Mouse (Mus musculus) limb, embryonic 13.5 days (tissue): ENCODE measurements at regions not wholly inside any gene's neighbourhood (a gene's known extent, or its start where the extent isn't known, plus 50 kb on each side); places are given as distances from the start of the nearest gene placed in this dataset.

Source experiments
- ATAC-seq: fragments of 200-750 bp; cut with Nextera tagmentation; 2 replicates; pipeline ENCODE4 v1.8.0; 2017; ENCODE audit warnings: low read depth, moderate number of reproducible peaks, moderate TSS enrichment; ENCODE audit not compliant: low FRiP score
- H3K27ac ChIP-seq: fragments of 300-500 bp; sonication (generic); 2 replicates; pipeline ENCODE4 v1.5.1; 2015; ENCODE audit warnings: inconsistent platforms, mild to moderate bottlenecking, moderate library complexity
- H3K27me3 ChIP-seq: fragments of 300-500 bp; sonication (generic); 2 replicates; pipeline ENCODE4 v1.6.1; 2015; ENCODE audit warnings: mild to moderate bottlenecking, inconsistent platforms
- H3K36me3 ChIP-seq: fragments of 300-500 bp; sonication (generic); 2 replicates; pipeline ENCODE4 v1.6.1; 2015; ENCODE audit warnings: inconsistent platforms, mild to moderate bottlenecking, moderate library complexity
- H3K4me1 ChIP-seq: fragments of 300-500 bp; sonication (generic); 2 replicates; pipeline ENCODE4 v1.6.1; 2015; ENCODE audit warnings: inconsistent platforms
- H3K4me2 ChIP-seq: fragments of 300-500 bp; sonication (generic); replicated peaks from 2 replicates; pipeline ENCODE4 v1.6.1; 2015; ENCODE audit warnings: inconsistent platforms, mild to moderate bottlenecking, moderate library complexity
- H3K4me3 ChIP-seq: fragments of 300-500 bp; sonication (generic); 2 replicates; pipeline ENCODE4 v1.5.1; 2015; ENCODE audit warnings: moderate library complexity, mild to moderate bottlenecking, inconsistent platforms
- H3K9ac ChIP-seq: fragments of 300-500 bp; sonication (generic); 2 replicates; pipeline ENCODE4 v1.6.1; 2015; ENCODE audit warnings: mild to moderate bottlenecking, inconsistent platforms
- H3K9me3 ChIP-seq: fragments of 300-500 bp; sonication (generic); 2 replicates; pipeline ENCODE4 v1.6.1; 2016; ENCODE audit warnings: inconsistent platforms
- WGBS: fragments of 180-500 bp; shearing (Covaris S2); methylation state at CpG from one replicate; pipeline ENCODE4 v1.1.7; 2015; 5-methylcytosine and 5-hydroxymethylcytosine counted together

DNA sequence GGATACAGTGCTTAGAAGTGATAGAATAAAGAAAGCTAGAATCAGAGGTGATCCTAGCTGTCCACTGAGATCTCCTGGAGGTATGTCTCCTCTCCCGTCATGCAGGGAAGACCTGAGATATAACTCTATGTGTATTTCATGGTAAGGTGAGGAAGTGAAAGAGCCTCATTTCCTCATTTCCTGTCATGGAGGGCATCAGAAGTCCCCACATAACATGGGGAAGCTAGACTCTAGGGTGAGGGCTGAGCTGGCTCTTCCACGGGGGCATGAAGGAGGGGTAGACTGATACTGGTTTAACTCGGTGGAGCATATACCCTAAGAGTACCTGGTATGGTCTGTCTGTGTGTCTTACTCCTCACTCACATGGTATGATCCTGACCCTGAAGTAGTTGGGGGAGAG is 156.0 kb upstream of the Foxn2 start:
- H3K4me2 ChIP-seq: no peak overlapping the region
- H3K9ac ChIP-seq: no peak overlapping the region
- no peak overlapping the region for H3K4me3 ChIP-seq
- H3K27ac ChIP-seq: no peak overlapping the region
- WGBS: 87% methylated on average over 3 of the region's 3 CpGs
- no peaks in the 10 kb centered on the region for H3K4me1 ChIP-seq
- no peaks in the 10 kb centered on the region for H3K36me3 ChIP-seq
- no peaks in the 10 kb centered on the region for H3K27me3 ChIP-seq
- peaks cover 8% of the 10 kb centered on the region; the same call in 1 of the 2 replicates for H3K9me3 ChIP-seq
- no peak for ATAC-seq

DNA sequence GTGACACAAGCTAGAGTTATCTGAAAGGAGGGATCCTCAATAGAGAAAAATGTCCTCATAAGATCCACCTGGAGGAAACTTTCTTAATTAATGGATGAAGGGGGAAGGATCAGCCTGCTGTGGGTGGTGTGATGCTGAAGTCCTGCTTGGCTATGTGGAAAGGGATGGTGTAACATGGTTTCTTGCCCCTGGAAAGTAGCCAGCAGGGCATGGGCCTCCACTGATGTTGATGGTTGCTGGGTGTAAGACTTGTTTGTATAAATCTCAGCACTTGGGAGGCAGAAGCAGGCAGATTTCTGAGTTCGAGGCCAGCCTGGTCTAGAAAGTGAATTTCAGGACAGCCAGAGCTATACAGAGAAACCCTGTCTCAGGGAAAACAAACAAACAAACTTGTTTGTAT is 152.7 kb upstream of the Foxn2 start:
- Histone ChIP-seq H3K4me3 (no peak overlapping the region), H3K27me3 (no peaks in the 10 kb centered on the region), H3K4me1 (no peaks in the 10 kb centered on the region), H3K4me2 (no peak overlapping the region), H3K9me3 (peaks cover 8% of the 10 kb centered on the region; the same call in 1 of the 2 replicates), H3K27ac (no peak overlapping the region), H3K9ac (no peak overlapping the region), H3K36me3 (no peaks in the 10 kb centered on the region)
- 79% methylated on average over 1 of the region's 1 CpGs for WGBS
- no peak for ATAC-seq

DNA sequence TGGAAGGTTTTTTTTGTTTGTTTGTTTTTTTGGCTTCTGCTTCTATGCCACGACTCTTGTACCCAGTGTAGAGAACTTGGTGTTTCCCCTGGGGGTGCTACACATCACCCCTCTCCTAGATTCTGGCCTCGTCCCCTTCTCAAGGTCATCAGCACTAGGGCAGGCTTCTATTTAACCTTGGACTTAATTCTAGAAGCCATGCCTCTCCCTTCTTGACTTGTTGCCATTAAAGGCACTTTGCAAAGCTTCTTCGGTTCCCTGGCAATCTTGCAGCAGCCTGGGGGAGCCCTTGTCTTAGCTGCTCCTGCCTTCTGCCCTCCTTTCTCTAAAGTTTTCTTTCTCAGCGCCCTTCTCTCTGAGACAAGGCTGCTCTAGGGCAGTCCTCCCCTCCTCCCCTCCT is 143.0 kb upstream of the Foxn2 start:
- WGBS: 56% methylated on average over 4 of the region's 4 CpGs
- H3K4me3 ChIP-seq: no peak overlapping the region
- 0 out of 2 replicates have a peak, but pooled peaks cover 3% of the 10 kb centered on the region for H3K9me3 ChIP-seq
- ATAC-seq: no peak
- no peaks in the 10 kb centered on the region for H3K27me3 ChIP-seq
- no peaks in the 10 kb centered on the region for H3K4me1 ChIP-seq
- H3K36me3 ChIP-seq: no peaks in the 10 kb centered on the region
- H3K27ac ChIP-seq: no peak overlapping the region
- H3K4me2 ChIP-seq: no peak overlapping the region
- no peak overlapping the region for H3K9ac ChIP-seq

DNA sequence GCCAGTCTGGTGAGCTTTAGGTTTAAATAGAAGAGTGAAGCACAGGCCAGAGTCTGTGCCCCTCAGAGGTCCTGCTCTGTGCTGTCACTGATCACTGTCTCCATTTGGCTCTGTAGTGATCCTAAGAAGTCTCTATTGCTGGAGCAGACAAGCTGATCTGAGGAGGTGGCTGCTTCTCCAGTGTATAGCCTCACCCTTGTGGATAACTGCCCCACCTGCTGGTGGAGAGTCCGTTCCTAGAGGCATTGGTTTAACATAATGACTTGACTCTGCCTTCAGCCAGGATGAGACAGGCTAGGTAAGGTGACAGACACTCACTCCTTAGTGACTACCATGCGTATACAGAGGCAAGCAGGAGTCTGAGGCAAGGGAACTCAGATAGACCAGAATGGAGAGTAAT is 136.5 kb upstream of the Foxn2 start:
- ATAC-seq: no peak
- no peaks in the 10 kb centered on the region for H3K27me3 ChIP-seq
- 61% methylated on average over 2 of the region's 2 CpGs for WGBS
- no peak overlapping the region for H3K27ac ChIP-seq
- H3K36me3 ChIP-seq: no peaks in the 10 kb centered on the region
- no peaks in the 10 kb centered on the region for H3K4me1 ChIP-seq
- H3K4me2 ChIP-seq: no peak overlapping the region
- no peak overlapping the region for H3K4me3 ChIP-seq
- H3K9me3 ChIP-seq: 0 out of 2 replicates have a peak, but pooled peaks cover 3% of the 10 kb centered on the region
- no peak overlapping the region for H3K9ac ChIP-seq

DNA sequence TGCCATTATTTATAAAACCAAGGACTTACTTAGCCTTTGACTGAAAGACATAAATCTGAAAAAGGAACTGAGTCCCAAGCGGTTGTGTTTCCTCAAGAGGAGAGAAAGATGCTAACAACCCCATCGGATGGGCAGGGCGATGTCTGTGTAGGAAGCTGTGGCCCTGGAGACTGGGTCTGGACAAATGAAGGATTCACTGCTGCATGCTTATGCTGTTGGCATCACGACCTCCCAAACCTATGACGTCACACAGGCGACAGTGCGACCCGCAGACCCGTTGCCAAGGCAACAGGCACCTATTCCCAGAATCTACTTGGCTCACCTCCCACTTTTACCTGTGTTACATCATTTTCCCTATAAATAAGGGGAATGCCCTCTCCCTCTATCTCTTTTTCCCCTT is 135.3 kb upstream of the Foxn2 start:
- 82% methylated on average over 9 of the region's 9 CpGs for WGBS
- Histone ChIP-seq H3K4me3 (no peak overlapping the region), H3K27ac (no peak overlapping the region), H3K4me1 (no peaks in the 10 kb centered on the region), H3K9ac (no peak overlapping the region), H3K27me3 (no peaks in the 10 kb centered on the region), H3K36me3 (no peaks in the 10 kb centered on the region), H3K9me3 (0 out of 2 replicates have a peak, but pooled peaks cover 3% of the 10 kb centered on the region), H3K4me2 (no peak overlapping the region)
- ATAC-seq: no peak

DNA sequence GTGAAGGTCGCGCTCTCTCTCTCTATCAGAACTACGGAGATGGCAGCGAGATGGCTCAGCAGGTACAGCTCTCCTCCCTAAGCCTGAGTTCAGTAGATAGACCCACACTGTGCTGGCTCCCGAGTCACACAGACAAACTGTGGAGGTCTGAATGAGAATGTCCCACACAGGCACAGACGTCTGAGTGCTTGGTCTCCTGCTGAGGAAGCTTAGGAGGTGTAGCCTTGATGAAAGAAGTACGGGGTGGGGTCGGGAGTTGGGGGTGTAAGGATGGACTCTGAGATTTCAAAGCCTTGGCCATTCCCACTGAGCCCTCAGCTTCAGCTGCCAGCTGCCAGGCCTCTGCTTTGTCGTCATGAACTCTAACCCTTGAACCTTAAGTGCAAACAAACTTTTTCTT is 134.2 kb upstream of the Foxn2 start:
- H3K27ac ChIP-seq: no peak overlapping the region
- H3K4me1 ChIP-seq: no peaks in the 10 kb centered on the region
- H3K4me2 ChIP-seq: no peak overlapping the region
- H3K36me3 ChIP-seq: no peaks in the 10 kb centered on the region
- H3K27me3 ChIP-seq: no peaks in the 10 kb centered on the region
- H3K9me3 ChIP-seq: no peaks in the 10 kb centered on the region
- H3K4me3 ChIP-seq: no peak overlapping the region
- no peak for ATAC-seq
- WGBS: 70% methylated on average over 9 of the region's 9 CpGs
- no peak overlapping the region for H3K9ac ChIP-seq

DNA sequence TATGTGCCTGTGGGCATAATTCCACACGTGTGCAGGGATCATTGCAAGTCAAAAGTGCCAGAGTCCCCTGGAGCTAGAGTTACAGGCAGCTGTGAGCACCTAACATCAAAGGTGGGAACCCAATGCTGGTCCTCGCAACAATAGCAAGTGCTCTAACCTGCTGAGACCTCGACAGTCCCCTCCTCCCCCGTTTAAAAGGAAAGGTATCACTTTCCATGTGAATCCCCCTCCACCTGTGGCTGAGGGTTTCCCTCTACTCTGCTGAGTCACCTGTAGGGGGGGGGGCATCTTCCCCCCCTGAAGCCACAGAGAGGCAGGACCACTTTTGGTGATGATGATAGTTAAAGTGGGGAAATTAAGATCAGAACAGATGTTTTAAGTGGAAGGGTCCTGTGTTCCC is 133.4 kb upstream of the Foxn2 start:
- Histone ChIP-seq H3K9me3 (no peaks in the 10 kb centered on the region), H3K27ac (no peak overlapping the region), H3K36me3 (no peaks in the 10 kb centered on the region), H3K4me1 (no peaks in the 10 kb centered on the region), H3K9ac (no peak overlapping the region), H3K4me2 (no peak overlapping the region), H3K27me3 (no peaks in the 10 kb centered on the region), H3K4me3 (no peak overlapping the region)
- WGBS: 31% methylated on average over 4 of the region's 4 CpGs
- ATAC-seq: no peak

DNA sequence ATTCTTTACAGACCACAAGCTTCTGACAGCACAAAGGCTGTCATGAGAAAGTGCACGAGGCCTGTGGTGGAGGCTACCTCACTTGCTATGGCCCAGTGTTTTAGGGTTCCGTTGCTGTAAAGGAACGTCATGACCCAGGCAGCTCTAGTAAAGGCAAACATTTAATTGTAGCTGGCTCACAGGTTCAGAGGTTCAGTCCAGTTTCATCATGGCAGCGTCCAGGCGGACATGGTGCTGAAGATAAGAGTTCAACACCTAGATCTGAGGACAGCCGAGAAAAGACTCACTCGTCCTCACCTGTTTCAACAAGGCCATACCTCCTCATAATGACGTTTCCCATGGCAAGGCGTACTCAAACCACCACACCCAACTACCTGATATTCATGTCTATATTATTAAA is 132.7 kb upstream of the Foxn2 start:
- WGBS: 89% methylated on average over 9 of the region's 9 CpGs
- H3K4me2 ChIP-seq: no peak overlapping the region
- no peak for ATAC-seq

DNA sequence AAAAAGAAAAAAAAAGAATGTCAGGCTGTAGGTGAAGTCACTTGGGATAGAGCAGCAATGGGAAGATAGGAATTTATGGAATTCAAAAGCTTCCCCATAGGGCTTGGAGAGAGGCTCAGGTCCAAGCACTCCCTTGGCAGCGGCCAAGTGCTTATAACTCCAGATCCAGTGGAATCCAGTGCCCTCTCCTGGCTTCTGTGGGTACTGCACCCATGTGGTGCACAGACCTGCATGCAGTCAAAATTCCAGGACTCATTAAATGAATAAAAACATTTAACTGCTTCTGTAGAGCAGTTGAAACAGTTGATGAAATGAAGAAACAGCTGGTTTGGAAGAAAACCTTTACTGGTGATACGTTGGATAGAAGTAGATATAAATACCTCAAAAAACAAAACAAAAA is 127.6 kb upstream of the Foxn2 start:
- Histone ChIP-seq H3K36me3 (no peaks in the 10 kb centered on the region), H3K4me2 (no peak overlapping the region), H3K4me1 (no peaks in the 10 kb centered on the region), H3K27ac (no peak overlapping the region), H3K4me3 (no peak overlapping the region), H3K27me3 (no peaks in the 10 kb centered on the region), H3K9me3 (no peaks in the 10 kb centered on the region; the same call in 1 of the 2 replicates), H3K9ac (no peak overlapping the region)
- WGBS: 87% methylated on average over 2 of the region's 2 CpGs
- no peak for ATAC-seq

More for the DNA sequence above, 132.7 kb upstream of the Foxn2 start:
- Histone ChIP-seq H3K9me3 (no peaks in the 10 kb centered on the region; the same call in 1 of the 2 replicates), H3K4me3 (no peak overlapping the region), H3K4me1 (no peaks in the 10 kb centered on the region), H3K9ac (no peak overlapping the region), H3K36me3 (no peaks in the 10 kb centered on the region), H3K27ac (no peak overlapping the region), H3K27me3 (no peaks in the 10 kb centered on the region)

DNA sequence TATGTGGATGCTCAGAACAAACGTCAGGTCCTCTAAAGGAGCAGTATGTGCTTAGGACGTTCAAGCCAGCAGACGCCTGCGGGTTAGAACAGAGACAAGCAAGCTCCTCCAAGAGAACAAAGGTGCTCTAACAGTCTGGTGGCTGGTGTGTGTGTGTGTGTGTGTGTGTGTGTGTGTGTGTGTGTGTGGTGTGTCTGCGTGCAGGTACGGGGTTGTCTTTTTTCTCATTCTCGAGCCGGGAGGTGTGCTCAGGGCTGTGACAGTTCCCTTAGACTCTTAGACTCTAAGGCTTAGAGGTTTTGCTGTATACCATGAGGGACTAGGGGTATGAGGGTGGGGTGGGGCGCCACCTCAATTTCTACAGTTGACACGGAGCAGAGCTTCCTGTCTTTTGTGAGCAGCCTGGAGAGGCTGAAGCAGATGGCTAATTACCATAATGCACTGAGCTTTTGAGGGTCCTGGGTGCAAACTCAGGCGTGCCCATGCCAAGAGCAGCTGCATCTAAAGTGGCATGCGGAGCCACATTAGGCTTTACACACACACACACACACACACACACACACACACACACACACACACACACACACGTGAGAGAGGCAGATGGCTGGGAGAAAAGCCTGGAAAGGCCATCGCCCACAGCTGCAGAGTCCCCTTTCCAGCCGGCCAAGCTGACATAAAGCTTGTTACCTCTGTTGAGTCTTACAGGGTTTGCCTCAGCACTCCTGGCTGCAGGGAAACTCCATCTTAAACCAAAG is 124.1 kb upstream of the Foxn2 start:
- Histone ChIP-seq H3K9me3 (no peaks in the 10 kb centered on the region; the same call in 1 of the 2 replicates), H3K4me3 (no peak overlapping the region), H3K27me3 (no peaks in the 10 kb centered on the region), H3K9ac (no peak overlapping the region), H3K27ac (no peak overlapping the region), H3K36me3 (no peaks in the 10 kb centered on the region), H3K4me1 (no peaks in the 10 kb centered on the region), H3K4me2 (no peak overlapping the region)
- WGBS: 62% methylated on average over 13 of the region's 15 CpGs
- ATAC-seq: no peak

DNA sequence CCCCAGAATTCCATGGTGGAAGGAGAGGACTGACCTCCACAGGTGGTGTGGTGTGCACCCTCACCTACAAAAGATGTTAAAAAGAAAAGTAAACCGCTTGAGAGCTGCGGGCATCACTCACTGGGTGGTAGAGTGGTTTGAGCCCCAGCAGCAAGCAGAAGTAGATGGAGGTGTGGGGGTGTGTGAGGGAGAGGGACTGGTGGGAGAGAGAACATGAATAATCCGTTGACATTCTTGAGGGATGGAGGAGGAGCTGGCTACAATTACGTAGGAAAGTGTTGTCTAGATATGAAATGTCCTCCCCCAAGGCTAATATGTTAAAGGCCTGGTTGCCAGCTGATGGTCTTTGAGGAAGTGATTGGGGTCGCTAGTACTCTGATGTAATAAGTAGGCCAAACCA is 123.2 kb upstream of the Foxn2 start:
- no peak overlapping the region for H3K9ac ChIP-seq
- H3K4me1 ChIP-seq: no peaks in the 10 kb centered on the region
- H3K27me3 ChIP-seq: no peaks in the 10 kb centered on the region
- no peak overlapping the region for H3K4me2 ChIP-seq
- H3K4me3 ChIP-seq: no peak overlapping the region
- no peaks in the 10 kb centered on the region; the same call in 1 of the 2 replicates for H3K9me3 ChIP-seq
- ATAC-seq: no peak
- H3K27ac ChIP-seq: no peak overlapping the region
- H3K36me3 ChIP-seq: no peaks in the 10 kb centered on the region
- 72% methylated on average over 5 of the region's 5 CpGs for WGBS

DNA sequence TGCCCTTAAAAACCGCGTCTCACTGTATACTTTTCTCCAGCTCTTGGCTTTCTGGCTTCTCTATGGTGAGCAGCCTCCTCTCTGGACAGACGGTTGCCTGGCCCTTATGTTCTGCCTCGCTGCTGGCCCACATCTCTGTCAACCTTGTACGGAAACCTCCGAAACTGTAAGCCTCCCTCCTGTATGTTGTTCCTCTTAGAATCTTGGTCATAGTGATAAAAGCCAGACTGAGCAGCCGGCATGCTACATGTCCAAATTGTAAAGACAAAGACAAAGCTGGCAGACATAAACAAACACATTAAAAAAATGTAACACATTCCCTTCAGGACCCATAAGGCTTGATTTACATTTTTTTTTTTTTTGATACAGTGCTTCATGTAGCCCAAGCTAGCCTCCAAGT is 122.7 kb upstream of the Foxn2 start:
- 85% methylated on average over 7 of the region's 7 CpGs for WGBS

DNA sequence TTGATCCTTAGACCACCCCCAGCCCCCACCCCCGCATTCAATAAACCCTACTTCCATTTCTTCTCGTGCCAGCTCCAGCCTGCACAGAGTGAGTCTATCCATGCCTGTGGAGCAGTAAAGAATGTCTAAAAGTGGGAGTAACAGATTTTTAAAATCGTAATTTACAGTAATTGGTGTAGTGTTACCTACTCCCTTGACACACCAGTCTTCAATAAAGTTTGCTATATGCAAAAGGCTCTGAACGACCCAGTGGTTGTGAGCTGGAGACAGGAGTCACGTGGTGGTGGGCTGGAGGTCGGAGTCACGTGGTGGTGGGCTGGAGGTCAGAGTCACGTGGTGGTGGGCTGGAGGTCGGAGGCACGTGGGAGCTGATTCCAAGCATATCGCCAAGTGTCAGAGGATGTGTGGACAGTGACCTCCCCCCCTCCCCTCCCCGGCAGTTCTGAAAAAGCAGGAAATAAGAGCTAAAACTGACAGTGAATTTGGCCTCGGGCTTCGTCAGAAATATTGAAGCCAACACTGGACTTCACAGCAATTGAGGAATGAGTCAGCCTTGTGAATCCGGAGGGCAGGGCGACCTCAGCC is 122.2 kb upstream of the Foxn2 start:
- Histone ChIP-seq H3K9ac (no peak overlapping the region), H3K4me1 (no peaks in the 10 kb centered on the region), H3K36me3 (no peaks in the 10 kb centered on the region), H3K27me3 (no peaks in the 10 kb centered on the region), H3K27ac (no peak overlapping the region), H3K4me2 (no peak overlapping the region), H3K4me3 (no peak overlapping the region), H3K9me3 (no peaks in the 10 kb centered on the region)
- 53% methylated on average over 16 of the region's 16 CpGs for WGBS
- ATAC-seq: peak; percentile 76

More for the DNA sequence above, 122.7 kb upstream of the Foxn2 start:
- Histone ChIP-seq H3K4me3 (no peak overlapping the region), H3K4me2 (no peak overlapping the region), H3K27me3 (no peaks in the 10 kb centered on the region), H3K9ac (no peak overlapping the region), H3K4me1 (no peaks in the 10 kb centered on the region), H3K27ac (no peak overlapping the region), H3K9me3 (no peaks in the 10 kb centered on the region; the same call in 1 of the 2 replicates), H3K36me3 (no peaks in the 10 kb centered on the region)
- no peak for ATAC-seq
